Mouse (Mus musculus): ENCODE data around the gene Gpr3.

GRCm38 (mm10) chr4:133170616-133171015, 41.7 kb downstream of the Gpr3 start:
- TF ChIP-seq CTCF (IDR thresholded peaks at IDR 0.05; ENCODE audit: borderline replicate concordance, insufficient read depth, low read length) = no peak
- no peak for TF ChIP-seq POLR2A (IDR thresholded peaks at IDR 0.05; ENCODE audit: low read depth, low read length)

Measured in embryonic fibroblast, embryonic 13.5 days (primary cell).